ENCODE assay signal across 8 mouse cellular contexts in genomic region chrX:140542474-140542845, GRCm38 (mm10). TPM values are rescaled to one million over a fixed set of nuclear protein-coding genes. Genes with fewer than 3 reads are reported as not detected.
DNase-seq lines count a peak whose midpoint lies in the region; ATAC-seq and TF ChIP-seq lines count a peak whose summit lies in the region.

No protein-coding gene starts in this region.

- no peak for ATAC-seq in G1E (ENCODE audit: extremely low read depth, insufficient number of reproducible peaks, low FRiP score, poor library complexity, severe bottlenecking)
- peak; percentile 82 for ATAC-seq in heart, embryonic 11.5 days (replicated peaks; ENCODE audit: insufficient number of reproducible peaks, low FRiP score, low TSS enrichment)
- ATAC-seq in lung, postnatal 0 days = peak; percentile 63

- DNase-seq in 3T3-L1 (ENCODE audit: low read depth, low spot score) (peak; percentile 55), G1E (ENCODE audit: low spot score) (no peak), adipocyte (ENCODE audit: low spot score) (no peak)
- peak; percentile 59 for DNase-seq in embryo, embryonic 10 days (ENCODE audit: low spot score)
- DNase-seq in kidney, postnatal 10 days = peak; percentile 78
- peak; percentile 47 for DNase-seq in lung, postnatal 0 days (ENCODE audit: low spot score)

- peak overlapping the region; percentile 74 for H3K4me3 ChIP-seq in G1E (ENCODE audit: low read depth, low read length)
- H3K4me3 ChIP-seq in heart, embryonic 11.5 days (ENCODE audit: low read depth, low read length) = peak overlapping the region; percentile 60
- peak overlapping the region; percentile 56 for H3K4me3 ChIP-seq in lung, postnatal 0 days (ENCODE audit: low read depth, low read length)
- peak overlapping the region; percentile 74 for H3K4me3 ChIP-seq in olfactory bulb, adult 2 months (ENCODE audit: insufficient read depth, low read depth, low read length)

- TF ChIP-seq EP300 in lung, postnatal 0 days (IDR thresholded peaks at IDR 0.05) = no peak

- H3K4me2 ChIP-seq in heart, embryonic 11.5 days = peak overlapping the region; percentile 70
- H3K4me2 ChIP-seq in lung, postnatal 0 days (replicated peaks; ENCODE audit: low read depth, low read length) = peak overlapping the region; percentile 62

- peaks cover 18% of the 10 kb centered on the region for H3K36me3 ChIP-seq in G1E (replicated peaks)
- H3K36me3 ChIP-seq in heart, embryonic 11.5 days (ENCODE audit: control insufficient read depth, insufficient read depth, low read length) = no peaks in the 10 kb centered on the region
- H3K36me3 ChIP-seq in lung, postnatal 0 days (ENCODE audit: insufficient read depth, low read length) = 0 out of 2 replicates have a peak, but pooled peaks cover 4% of the 10 kb centered on the region

- no peak for TF ChIP-seq POLR2A in olfactory bulb, adult 2 months (IDR thresholded peaks at IDR 0.05; ENCODE audit: insufficient read depth, low read depth, low read length)

- H3K9me3 ChIP-seq in G1E (replicated peaks) = no peaks in the 10 kb centered on the region
- no peaks in the 10 kb centered on the region for H3K9me3 ChIP-seq in heart, embryonic 11.5 days (replicated peaks; ENCODE audit: control insufficient read depth, low read length)
- H3K9me3 ChIP-seq in lung, postnatal 0 days (ENCODE audit: low read length) = no peaks in the 10 kb centered on the region

- TF ChIP-seq CTCF in G1E (IDR thresholded peaks at IDR 0.05; ENCODE audit: low read depth, low read length) = no peak
- TF ChIP-seq CTCF in lung, postnatal 0 days (IDR thresholded peaks at IDR 0.05) = 0 out of 2 replicates have a peak, but pooled peaks have one; percentile 7
- no peak for TF ChIP-seq CTCF in olfactory bulb, adult 2 months (IDR thresholded peaks at IDR 0.05; ENCODE audit: insufficient read depth, low read depth, low read length)

- peak overlapping the region; percentile 89 for H3K27ac ChIP-seq in heart, embryonic 11.5 days (ENCODE audit: low read depth, low read length)
- H3K27ac ChIP-seq in lung, postnatal 0 days (ENCODE audit: low read length) = peak overlapping the region; percentile 96
- H3K27ac ChIP-seq in olfactory bulb, adult 2 months (ENCODE audit: insufficient read depth, low read depth, low read length) = peak overlapping the region; percentile 95

- no peaks in the 10 kb centered on the region for H3K27me3 ChIP-seq in G1E (ENCODE audit: insufficient read depth, low read length)
- H3K27me3 ChIP-seq in heart, embryonic 11.5 days (ENCODE audit: control insufficient read depth, insufficient read depth, low read length) = no peaks in the 10 kb centered on the region
- no peaks in the 10 kb centered on the region for H3K27me3 ChIP-seq in lung, postnatal 0 days (replicated peaks; ENCODE audit: insufficient read depth, low read length)

- H3K4me1 ChIP-seq in G1E (ENCODE audit: insufficient read depth, low read depth, low read length) = peaks cover 50% of the 10 kb centered on the region
- peaks cover 7% of the 10 kb centered on the region; the same call in 1 of the 2 replicates for H3K4me1 ChIP-seq in heart, embryonic 11.5 days (ENCODE audit: control insufficient read depth, insufficient read depth, low read length)
- H3K4me1 ChIP-seq in lung, postnatal 0 days (ENCODE audit: insufficient read depth, low read depth, low read length) = no peaks in the 10 kb centered on the region
- H3K4me1 ChIP-seq in olfactory bulb, adult 2 months (ENCODE audit: control insufficient read depth, insufficient read depth, low read length) = peaks cover 4% of the 10 kb centered on the region; the same call in 1 of the 2 replicates

- WGBS in heart, embryonic 11.5 days (ENCODE audit: insufficient replicate concordance) = 4% methylated on average over 21 of the region's 21 CpGs
- 6% methylated on average over 15 of the region's 21 CpGs for WGBS in lung, postnatal 0 days
- 12% methylated on average over 21 of the region's 21 CpGs for WGBS in olfactory bulb, adult 2 months

- peak overlapping the region; percentile 77 for H3K9ac ChIP-seq in heart, embryonic 11.5 days (ENCODE audit: low read depth, low read length)
- peak overlapping the region; percentile 88 for H3K9ac ChIP-seq in lung, postnatal 0 days (replicated peaks; ENCODE audit: low read depth)

RNA-seq across cellular contexts. Expression of gene Tsc22d3, which starts 58.0 kb away (rescaled TPM):
- 86.0 and 93.8 TPM in 2 replicates for total RNA-seq in G1E (2014; fragmentation: Nextera tagmentation)
- total RNA-seq in G1E (2017) = 44.5 and 44.9 TPM in 2 replicates
- 31.0 and 52.5 TPM in 2 replicates for polyA plus RNA-seq in G1E (2012)
- polyA plus RNA-seq in heart, embryonic 11.5 days (2014; fragmentation: Nextera tagmentation; extraction: Ambion mirVana) = 184 and 203 TPM in 2 replicates
- polyA plus RNA-seq in lung, postnatal 0 days (2015; fragmentation: Nextera tagmentation; extraction: Ambion mirVana) = 236 and 380 TPM in 2 replicates
- not detected in 2 replicates for polyA plus RNA-seq in olfactory bulb, adult 2 months (2012; ENCODE audit: insufficient read depth, insufficient read length, low replicate concordance, missing spikeins)

Comparison
In these comparisons a context has a peak if more than half of its experiments do, and no peak if none do; other contexts are left out.
1. DNase-seq: peak in 3T3-L1 (single experiment), embryo, embryonic 10 days (single experiment), kidney, postnatal 10 days (single experiment) and lung, postnatal 0 days (single experiment); none in G1E (single experiment) and adipocyte (single experiment).
2. Peak in every context shown above with its lines, with median percentiles within 50 percentile points of each other: H3K4me3 ChIP-seq and H3K27ac ChIP-seq.